Mouse (Mus musculus) spleen, adult 2 months (tissue): ENCODE data around the gene Macrod2.

Experiments
- CTCF ChIP-seq: fragments of 200-500 bp; IDR thresholded peaks from 2 replicates; pipeline ENCODE4 v1.5.1; 2011; ENCODE audit warnings: mild to moderate bottlenecking, inconsistent platforms; ENCODE audit not compliant: insufficient read depth, insufficient read length, insufficient replicate concordance; ENCODE audit errors: extremely low read depth
- POLR2A ChIP-seq: fragments of 200-500 bp; IDR thresholded peaks from 2 replicates; pipeline ENCODE4 v1.6.1; 2011; ENCODE audit warnings: low read depth, low read length, inconsistent platforms

GRCm38 (mm10) chr2:141876155-141876851, 1481.2 kb downstream of the Macrod2 start:
- TF ChIP-seq CTCF (no peak), POLR2A (no peak)
